Mouse (Mus musculus) lung, postnatal 36 days (tissue): ENCODE measurements around the gene Ctdspl.

Experiments
- DNase-seq: peaks from one replicate; pipeline ENCODE4 v3.0.0; 2022; ENCODE audit warnings: mixed read lengths

The Ctdspl gene

DNA sequence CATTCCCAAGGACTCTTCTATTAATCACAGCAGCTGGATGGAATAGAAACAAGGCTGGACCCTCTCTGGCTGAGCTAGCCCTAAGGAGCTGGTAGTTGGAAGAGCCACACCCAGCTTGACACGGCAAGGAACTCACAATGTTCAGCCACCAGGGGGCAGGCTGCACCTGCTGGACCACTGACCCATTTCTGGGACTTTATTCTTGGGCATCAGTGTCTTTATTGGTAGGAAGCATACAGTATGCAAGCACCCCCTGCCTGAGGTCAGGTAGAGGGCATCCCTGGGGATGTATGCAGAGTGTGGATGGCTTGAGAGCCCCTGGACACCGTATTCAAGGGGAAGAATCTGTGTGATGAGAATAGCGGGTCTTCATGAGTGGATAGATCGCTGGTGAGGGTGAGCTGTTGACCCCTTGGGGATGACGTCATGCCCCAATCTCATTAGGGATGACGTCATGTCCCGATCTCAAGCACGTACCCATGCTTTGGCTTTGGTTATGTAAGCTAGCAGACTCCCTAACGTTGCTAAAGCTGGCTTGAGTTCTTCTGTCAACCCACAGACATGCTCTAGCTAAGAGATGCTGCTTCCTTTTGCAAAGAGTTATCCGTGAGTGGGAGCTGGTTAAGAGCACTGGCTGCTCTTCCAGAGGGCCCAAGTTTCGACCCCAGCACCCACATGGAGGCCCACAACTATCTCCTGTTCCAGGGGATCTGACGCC, 5.3 kb upstream of the Ctdspl start:
- DNase-seq = peak; percentile 91

DNA sequence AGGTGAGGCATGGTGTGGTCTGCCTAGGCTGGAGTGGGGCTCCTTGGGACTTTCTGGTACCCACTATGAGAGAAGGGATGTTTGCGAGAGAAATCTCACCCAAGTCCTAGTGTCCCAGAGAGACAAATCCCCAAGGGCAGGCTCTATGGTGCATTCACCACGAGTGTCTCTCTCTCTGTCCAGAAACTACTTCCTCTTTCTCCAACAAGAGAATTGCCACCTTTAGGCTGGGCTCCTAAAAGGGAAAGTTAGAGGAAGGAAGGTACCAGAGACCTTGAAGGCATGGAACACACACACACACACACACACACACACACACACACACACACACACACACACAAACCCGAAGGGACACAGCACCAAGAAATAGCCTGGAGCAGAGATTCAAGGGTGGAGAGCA, 4.3 kb upstream of the Ctdspl start:
- no peak for DNase-seq

DNA sequence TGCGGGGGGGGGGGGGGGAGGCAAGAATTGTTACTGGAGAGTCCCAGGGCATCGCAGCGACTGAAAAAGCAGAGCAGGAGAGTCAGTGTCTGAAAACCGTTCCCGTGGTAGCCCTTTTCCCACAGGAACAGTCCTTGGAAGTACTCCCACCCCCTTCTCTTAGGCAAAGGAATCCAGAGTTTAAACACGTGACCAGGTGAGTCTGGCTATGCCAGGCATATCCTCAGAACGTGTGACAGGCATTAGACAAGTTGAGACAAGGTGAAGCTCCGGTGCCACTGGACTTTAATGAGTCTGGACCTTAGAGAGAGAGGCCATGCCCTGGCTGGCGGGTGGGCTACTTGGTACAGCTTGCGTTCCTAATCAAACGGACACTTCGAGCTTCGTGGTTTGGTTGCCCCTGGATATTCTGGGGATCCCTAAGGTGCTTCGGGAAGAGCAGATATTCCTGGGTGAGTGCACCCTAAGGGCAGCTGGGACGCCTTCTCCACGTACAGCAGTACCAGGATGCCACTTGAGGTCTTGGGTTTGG, 1.6 kb upstream of the Ctdspl start:
- no peak for DNase-seq

DNA sequence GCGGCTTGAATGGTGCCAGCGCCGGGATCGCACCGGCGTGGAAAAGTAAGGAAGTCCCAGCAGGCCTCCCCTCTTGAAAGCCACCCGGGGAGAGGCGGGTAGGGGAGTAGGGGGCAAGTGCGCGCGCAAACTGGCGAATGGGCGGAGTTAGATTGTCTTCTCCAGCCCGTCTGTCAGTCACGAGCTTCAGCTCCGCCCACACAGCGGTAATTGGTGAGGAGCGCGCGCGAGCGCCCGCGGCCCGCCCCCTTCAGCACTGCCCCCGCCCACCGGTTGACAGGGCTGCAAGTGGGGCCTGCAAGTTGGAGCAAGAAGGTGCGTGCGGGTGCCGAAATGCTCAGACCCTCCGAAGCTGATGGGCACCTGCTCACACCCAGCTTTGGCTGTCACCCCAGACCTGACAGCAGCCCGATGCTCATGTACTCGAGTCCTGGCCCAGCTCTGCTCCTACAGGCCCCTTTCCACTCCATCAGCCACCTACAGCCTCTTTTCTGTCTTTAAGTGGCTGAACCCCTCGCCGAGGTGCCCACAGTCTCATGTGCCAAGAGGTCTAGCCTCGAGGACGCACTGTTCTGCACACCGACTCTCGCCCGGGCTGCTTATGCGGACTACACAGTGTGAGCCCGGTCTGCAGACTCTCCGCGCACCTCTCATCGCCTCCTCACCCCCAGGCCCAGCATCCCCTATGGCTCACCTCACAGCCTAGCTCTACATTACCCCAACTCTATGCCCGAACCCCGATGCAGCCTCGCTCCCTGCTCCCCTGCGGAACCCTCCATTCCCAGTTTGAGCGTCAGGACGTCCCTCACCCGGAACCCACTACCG, 755 bp upstream of the Ctdspl start:
- peak; percentile 99 for DNase-seq

DNA sequence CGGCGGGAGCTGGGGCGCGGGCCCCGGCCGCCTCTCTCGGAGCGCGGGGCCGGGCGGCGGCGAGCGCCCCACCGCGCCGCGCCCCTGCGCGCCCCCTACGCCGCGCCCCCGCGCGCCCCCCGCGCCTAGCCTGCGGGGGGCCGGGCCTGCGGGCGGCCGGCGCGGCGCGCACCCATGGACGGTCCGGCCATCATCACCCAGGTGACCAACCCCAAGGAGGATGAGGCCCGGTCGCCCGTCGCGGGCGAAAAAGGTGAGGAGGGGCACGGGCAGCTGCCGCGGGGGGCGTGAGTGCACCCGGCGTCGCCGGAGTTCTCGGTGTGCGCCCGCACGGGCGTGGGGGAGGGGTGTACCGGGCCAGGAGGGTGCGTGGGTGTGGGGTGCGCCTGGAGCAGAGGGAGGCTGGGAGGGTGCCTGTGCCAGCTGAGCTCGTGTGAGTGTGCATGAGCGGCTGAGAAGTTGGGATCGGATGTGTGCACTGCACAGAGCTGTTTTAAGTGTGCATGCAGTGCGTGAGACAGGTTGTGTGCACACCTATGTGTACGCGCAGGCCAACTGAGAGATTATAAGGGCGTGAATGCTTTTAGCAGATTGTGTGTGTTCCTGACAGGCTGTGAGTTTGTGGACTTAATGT, 552 bp downstream of the Ctdspl start:
- peak; percentile 58 for DNase-seq

DNA sequence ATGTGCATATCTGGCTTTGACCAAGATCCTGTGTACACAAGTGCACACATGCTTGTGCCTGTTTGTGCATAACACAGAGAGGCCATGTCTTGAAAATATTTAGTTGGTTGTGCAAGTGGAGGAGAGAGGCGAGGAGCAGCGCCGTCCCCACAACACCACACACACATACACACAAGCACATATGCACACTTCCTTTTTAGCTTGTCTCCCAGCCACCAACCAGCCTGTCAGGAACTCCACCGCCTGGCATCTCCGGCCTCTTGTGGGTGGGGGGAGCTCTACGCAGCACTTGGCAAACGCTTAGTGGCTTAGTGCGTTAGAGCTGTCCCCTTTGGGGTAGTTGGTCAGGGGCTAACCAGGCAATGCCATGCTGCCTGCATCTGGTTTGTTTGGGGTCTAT, 1.2 kb downstream of the Ctdspl start:
- no peak for DNase-seq

DNA sequence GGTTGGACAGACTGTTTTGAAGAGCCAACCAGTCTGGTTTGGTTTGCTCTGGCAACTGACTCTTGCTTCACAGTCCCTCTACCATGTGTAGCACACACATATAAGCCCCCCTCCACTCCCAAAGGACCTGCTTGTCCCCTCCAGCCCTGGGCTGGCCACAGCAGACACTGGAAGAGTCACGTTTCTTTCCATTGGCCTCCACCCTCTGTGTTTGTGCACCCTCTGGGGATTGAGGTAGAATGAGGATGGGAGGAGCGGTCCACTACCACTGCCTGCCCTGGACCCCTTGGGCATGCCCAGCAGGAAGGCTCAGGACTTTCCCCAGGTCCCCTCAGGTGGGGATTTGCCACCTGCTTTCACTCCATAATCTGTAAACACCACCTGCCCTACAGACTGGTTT, 1.8 kb downstream of the Ctdspl start:
- DNase-seq = no peak

DNA sequence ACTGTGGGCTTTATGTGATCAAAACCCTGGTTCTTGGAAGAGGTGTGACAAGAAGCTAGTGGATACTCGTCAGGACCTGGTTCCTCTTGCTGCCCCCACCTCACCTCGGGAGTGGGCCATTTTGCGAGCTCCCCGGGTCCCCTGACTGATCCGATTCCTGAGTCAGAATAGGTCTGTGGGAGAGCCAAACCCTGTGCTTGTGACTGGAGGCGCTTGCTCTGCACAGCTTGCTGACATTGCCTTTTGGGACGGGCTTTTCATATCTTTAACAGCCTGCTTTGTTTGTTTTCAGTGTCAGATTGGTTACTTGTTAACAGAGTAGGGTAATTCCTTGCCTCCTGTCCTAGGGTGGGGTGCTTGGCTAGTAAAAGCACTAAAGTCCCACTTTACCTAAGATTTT, 2.4 kb downstream of the Ctdspl start:
- peak; percentile 68 for DNase-seq

DNA sequence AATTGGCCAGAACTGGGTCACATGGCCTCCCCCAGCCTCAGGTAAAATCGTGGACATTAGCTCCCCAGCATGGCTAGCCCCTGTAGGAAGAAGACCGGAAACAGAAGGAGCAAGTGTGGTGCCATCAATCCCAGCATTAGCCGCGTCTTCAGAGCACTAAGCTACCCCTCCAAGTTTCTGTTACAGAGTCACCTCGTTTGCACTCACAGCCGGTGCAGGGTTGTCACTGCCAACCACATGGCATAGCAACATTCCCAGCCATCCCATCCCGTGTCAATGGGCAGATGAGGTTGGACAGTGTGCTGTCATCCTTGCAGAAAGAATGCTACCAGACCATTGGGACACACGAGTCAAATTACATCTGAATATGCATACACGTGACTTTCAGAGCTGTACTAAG, 4.4 kb downstream of the Ctdspl start:
- DNase-seq = no peak

DNA sequence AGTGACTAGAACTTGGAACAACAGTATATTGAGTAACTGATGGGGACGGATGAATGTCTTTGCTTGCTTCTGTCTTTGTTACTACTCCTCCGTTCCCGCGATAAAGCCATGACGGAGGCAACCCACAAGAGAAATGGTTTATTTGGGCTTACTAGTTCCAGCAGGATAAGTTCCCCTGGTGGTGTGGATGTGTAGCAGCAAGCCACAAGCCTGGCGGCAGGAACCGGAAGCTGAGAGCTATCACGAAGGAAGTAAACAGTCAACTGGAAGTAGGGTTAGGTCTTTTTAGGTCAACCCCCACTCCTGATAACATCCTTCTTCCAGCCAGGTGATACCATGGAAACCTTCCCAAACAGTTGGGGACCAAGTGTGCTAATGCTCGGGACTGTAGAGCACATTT, 7.5 kb downstream of the Ctdspl start:
- no peak for DNase-seq

DNA sequence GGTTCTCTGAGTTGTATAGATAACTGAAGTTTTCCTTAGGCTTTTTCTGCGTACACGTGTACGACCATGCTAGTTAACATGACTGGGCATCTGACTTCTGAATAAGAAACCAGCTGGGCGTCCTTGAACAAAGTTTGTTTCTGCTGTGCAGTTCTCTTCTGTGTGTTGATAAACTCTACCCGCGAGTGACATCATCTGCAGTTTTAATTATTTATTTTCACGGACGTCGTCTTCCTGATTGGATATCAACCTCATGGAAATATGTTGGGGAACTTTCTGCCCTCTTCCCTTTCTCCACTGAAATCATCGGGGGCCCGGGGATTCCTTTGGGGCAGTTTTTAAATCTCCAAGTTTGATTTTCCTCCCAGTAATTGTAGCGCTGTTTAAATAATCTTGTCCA, 8.1 kb downstream of the Ctdspl start:
- DNase-seq = no peak

DNA sequence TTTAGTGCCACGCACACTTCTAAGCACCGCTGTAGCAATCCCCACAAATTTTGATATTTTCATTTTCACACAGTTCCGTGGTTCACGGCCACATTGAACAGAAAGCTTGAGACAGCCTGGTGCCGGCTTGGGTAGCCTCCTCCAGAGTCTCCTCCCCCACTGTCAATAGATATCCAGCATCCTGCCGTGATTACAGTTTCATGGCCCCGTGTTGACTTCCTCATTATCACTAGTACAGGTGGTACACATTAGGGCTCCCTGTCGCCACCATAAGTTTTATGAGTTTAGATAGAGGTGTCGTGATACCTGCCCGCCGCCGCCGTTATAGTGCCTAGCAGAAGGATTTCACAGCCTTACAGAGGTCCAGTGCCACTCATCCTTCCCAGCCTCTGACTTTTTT, 8.8 kb downstream of the Ctdspl start:
- DNase-seq = no peak

DNA sequence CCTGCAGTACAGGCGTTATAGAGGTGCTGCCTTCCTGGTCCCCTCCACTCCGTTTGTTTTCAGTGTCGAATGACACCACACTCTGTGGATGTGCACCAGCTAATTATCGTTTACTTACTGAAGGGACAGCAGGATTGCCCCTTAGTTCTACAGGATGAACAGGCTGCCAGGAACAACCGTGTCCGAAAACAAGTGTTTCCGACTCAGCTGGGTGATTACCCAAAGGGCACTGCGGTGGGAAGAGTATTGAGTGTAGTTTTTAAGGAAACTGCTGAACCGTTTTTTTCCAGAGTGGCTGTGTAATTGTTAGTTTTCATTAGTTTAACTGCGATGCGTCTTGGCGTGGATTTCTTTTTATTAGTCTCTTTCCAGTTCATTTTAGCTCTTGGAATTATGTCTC, 9.8 kb downstream of the Ctdspl start:
- DNase-seq = no peak

DNA sequence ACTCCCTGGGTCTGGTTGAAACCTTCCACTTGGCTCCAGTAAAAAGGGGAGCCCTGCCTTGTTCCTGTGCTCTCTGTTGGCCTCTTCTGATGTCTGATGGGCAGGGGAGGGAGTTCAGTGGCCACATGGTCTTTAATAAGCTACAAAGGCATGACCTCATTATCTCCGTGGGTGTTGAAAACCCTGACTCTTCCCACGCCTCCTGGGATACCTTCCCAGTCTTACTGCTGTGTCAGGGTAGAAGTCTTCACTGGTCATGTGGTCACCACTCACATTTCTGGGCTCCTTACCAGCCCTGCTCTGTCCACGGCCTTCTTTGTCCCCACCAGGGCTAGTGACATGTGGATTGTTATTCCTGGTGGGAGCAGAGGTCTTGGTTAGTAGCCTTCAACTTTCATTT, 11.3 kb downstream of the Ctdspl start:
- DNase-seq = no peak

DNA sequence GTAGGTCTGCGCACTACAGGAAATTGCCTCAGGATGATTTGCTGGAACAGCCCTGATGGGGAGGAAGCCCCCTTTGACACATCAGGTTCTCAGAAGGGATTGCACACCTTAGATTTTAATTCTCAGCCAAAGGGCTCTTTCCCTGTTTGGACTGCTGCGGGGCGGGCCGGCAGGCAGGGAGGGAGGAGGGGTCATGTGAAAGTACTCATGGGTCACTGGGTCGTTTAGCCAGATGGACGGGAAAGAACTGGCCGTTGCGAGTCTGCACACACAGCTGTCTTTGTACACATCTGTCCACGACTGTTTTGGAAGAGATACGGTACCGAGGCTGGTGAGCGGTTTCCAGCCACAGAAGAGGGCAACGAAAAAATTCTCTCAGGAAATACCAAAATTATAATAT, 13.2 kb downstream of the Ctdspl start:
- peak; percentile 66 for DNase-seq

DNA sequence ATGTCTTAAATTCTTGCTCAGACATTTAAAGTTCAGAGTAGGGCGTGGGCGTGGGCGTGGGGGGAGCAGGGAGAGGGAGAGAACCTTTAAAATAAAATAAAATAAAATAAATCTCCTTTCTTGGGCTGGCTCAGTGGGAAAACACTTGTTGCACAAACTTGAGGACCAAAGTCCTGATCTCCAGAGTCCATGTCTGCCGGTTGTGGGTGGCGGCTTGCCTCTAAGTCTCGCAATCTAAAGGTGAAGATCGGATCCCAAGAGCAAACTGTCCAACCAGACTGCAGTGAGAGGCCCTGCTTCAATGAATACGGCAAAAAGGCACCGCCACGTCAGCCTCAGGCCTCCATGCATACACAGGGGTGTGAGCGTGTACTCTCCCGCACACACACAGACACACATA, 13.6 kb downstream of the Ctdspl start:
- no peak for DNase-seq

DNA sequence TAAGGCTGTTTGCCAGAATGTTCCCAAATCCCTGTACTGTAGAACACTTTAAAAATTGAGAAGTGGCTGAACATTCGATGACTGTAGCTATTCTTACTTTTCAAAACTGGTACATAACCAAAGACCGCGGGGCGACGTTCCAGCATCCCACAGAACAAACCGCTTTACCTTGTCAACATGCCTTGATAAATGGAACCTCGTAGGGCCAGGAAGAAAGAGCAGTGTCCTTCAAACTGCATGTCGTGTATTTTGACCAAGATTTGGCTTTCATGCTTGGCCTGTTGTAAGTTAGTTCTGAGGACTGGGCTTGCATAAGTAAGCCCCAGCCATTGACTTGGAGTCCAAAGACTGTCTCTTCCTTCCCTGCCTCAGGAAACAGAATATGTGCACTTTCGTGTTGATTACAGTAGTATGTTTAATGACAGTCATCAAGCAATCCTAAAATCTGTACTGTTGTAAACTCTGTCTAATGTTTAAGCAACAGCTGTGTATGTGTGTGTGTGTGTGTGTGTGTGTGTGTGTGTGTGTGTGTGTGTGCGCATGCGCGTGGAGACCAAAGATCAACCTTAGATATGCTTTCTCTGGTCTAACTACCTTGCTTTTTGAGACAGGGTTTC, 14.4 kb downstream of the Ctdspl start:
- no peak for DNase-seq

DNA sequence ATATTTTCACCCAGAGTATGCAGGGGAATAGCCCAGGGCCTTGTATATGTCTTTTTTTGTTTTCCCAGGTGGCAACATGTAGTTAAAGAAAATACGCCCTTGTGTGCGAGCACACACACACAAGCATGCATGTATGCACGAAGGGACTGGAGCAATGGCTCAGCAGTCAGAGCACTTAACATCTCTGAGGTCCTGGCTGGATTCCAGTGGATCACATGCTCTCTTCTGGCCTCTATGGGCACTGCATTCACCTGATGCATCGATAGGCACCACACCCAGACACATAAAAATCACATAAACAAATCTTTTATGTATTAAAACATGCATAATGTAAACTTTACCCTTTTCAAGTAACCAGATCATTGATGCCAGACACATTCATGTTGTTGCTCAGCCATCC, 15.8 kb downstream of the Ctdspl start:
- DNase-seq = peak; percentile 64

DNA sequence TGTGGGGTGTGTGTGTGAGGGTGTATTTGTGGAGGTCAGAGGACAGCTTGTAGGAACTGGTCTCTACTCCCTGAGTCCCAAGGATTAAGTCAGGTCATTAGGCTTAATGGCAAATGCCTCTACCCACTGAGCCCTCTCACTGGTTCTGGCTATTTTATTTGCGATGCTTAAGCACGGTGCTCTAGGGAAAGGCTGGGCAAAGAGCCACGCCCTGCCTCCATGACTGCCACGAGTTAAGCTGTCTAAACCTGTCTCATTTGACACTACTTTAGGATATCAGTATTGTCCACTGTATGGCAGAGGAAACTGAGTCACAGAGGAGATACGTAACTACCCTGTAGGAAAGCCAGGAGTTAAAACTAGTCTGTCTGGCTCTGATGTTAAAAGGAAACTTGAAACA, 17.7 kb downstream of the Ctdspl start:
- no peak for DNase-seq

DNA sequence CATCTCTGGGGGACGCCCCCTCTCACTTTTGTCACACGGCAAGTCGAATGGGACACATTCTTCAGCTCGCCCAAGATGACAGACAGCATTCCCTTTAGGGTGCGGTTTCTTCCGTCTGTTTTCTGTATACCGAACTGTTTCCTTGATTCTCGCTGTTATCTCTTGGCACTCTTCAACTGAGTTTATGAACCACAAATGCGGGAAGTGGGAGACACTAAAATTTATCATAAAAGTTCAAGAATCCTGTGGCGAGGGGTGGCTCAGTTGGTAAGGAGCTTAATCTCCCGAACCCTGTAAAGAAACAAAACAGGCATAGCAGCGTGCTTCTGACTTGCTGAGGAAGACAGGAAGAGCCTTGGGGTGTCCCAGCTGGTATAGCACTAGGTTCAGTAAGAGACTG, 18.1 kb downstream of the Ctdspl start:
- DNase-seq = peak; percentile 61

DNA sequence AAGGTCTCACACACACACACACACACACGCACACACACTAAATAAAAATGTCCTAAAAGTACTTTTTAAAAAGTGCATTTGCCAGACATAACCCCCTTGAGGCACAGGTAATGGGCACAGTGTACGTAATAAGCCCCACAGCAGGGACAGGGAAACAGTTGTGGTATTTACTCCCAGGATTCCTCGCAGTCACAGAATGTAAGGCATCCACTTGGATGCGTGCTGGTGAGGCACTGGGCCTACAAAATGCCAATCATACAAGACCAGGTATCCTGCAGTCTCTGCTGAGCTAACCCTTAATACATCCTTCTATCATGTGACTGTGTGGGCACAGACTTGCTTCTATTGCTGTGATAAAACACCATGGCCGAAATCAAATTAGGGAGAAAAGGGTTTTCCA, 22.2 kb downstream of the Ctdspl start:
- no peak for DNase-seq

DNA sequence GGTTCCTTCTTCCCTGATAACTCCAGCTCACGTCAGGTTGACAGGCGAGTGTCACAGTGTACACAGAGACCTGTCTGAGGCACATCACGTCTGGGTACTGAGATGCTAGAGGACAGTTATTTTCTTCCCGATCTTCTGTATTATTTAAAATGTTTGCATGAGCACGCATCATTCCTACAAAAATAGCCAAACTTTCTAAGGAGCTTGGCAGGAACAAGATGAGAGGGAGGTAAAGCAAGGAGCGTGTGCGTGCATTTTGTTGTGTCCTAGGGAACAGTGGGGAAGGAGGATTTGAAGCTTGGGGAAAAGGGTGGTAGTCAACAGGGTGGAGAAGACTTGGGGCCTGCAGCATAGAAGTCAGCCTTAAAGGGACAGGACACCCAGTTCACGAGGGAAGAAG, 22.9 kb downstream of the Ctdspl start:
- no peak for DNase-seq

DNA sequence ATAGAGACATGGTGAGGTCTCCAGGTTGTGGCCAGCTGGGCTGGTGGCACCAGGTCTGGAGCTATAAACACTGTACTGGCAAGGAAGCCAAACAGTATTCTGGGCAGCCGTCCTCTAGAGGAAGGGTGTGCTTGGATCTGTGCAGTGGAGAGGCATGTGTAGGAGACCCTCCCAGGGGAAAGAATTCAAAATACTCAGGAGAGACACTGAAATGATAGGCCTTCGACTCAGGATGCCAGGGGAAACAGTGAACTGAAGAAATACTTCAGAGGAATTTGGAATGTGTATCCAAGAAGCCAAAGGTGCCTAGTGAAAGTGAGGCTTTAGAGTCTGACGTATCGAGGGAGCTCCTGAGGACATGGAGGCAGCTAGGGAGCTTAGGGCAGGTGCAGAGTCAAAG, 23.4 kb downstream of the Ctdspl start:
- DNase-seq = peak; percentile 53
